Mouse (Mus musculus) midbrain, embryonic 10.5 days (tissue): ENCODE results near the gene Mycl. TPM values are rescaled to one million over a fixed set of nuclear protein-coding genes. Genes with fewer than 3 reads are reported as not detected.

Experiments used
- DNase-seq: peaks from one replicate; pipeline ENCODE4 v3.0.0-alpha.2; 2017; ENCODE audit warnings: low spot score
- H3K27ac ChIP-seq: fragments of 300-500 bp; sonication (generic); replicated peaks from 2 replicates; pipeline ENCODE4 v1.5.1; 2016; ENCODE audit warnings: mild to moderate bottlenecking
- H3K27me3 ChIP-seq: fragments of 300-500 bp; sonication (generic); 2 replicates; pipeline ENCODE4 v1.6.1; 2016; ENCODE audit warnings: low read depth, mild to moderate bottlenecking; ENCODE audit not compliant: poor library complexity, severe bottlenecking
- H3K36me3 ChIP-seq: fragments of 300-500 bp; sonication (generic); 2 replicates; pipeline ENCODE4 v1.6.1; 2016; ENCODE audit warnings: mild to moderate bottlenecking, moderate library complexity
- H3K4me1 ChIP-seq: fragments of 300-500 bp; sonication (generic); 2 replicates; pipeline ENCODE4 v1.6.1; 2016
- H3K4me3 ChIP-seq: fragments of 300-500 bp; sonication (generic); 2 replicates; pipeline ENCODE4 v1.5.1; 2016; ENCODE audit warnings: mild to moderate bottlenecking, moderate library complexity
- H3K9me3 ChIP-seq: fragments of 300-500 bp; sonication (generic); replicated peaks from 2 replicates; pipeline ENCODE4 v1.6.1; 2016; ENCODE audit warnings: mild to moderate bottlenecking
- WGBS: fragments of 180-500 bp; shearing (Covaris S2); methylation state at CpG from one replicate; pipeline ENCODE4 v1.1.7; 2016; 5-methylcytosine and 5-hydroxymethylcytosine counted together
- polyA plus RNA-seq: library from polyadenylated mRNA; unstranded; fragments of >200 nt; fragmentation: Nextera tagmentation; extraction: Ambion mirVana; gene quantifications from 2 replicates; pipeline ENCODE4 v1.2.1, GENCODE M21; 2016

Gene Mycl
- polyA plus RNA-seq, 1 experiment from 2014 or later = 82.4 TPM

DNA sequence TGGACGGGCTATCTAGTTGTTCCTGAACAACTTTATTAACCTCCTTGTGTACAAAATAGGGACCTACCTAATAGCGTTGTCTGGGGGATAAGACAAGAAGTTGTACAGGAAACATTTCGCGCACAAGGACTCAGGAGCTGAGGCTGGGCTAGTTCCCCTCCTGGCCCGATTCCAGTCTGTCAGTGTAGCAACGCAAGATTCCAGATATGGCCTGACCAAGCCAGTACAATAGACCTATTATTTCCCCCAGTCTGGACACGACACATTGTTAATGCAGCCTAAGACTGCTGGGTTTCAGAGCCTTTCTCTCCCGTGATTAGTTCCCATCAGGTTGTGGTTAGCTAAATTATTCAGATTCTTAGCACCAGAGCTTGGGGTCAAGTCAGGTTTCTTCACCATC, 32.7 kb upstream of the Mycl start:
- Histone ChIP-seq H3K4me1 (peaks cover 48% of the 10 kb centered on the region), H3K36me3 (peaks cover 14% of the 10 kb centered on the region), H3K27me3 (peaks cover 54% of the 10 kb centered on the region), H3K27ac (peak overlapping the region; percentile 94), H3K4me3 (no peak overlapping the region), H3K9me3 (no peaks in the 10 kb centered on the region)
- no peak for DNase-seq
- WGBS = 54% methylated on average over 8 of the region's 8 CpGs

DNA sequence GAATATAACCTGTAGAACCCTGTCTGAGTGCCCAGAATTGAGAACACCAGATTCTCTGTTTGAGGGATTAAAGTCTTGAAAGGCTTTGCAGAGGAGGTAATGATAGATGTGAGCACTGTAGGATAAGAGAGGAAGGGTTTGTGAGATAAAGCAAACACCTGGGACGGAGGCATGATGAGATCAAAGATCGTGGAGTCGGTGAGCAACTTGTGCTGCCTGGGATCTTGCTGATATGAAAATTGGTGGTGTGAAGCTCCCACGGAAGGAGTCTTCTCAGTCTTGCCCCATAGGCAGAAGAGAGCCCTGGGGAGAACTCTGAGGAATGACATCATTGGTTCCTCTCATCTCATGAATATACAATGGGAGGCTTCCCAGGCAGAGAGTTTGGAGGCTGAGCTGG, 27.3 kb upstream of the Mycl start:
- H3K36me3 ChIP-seq = no peaks in the 10 kb centered on the region
- no peak overlapping the region for H3K4me3 ChIP-seq
- no peak overlapping the region for H3K27ac ChIP-seq
- no peaks in the 10 kb centered on the region for H3K9me3 ChIP-seq
- H3K4me1 ChIP-seq = peaks cover 2% of the 10 kb centered on the region
- DNase-seq = no peak
- WGBS = 88% methylated on average over 4 of the region's 4 CpGs
- H3K27me3 ChIP-seq = peaks cover 10% of the 10 kb centered on the region; the same call in 1 of the 2 replicates

- DNase-seq = no peak
- Histone ChIP-seq H3K27ac (no peak overlapping the region), H3K4me3 (no peak overlapping the region), H3K27me3 (no peaks in the 10 kb centered on the region), H3K36me3 (no peaks in the 10 kb centered on the region), H3K9me3 (no peaks in the 10 kb centered on the region), H3K4me1 (no peaks in the 10 kb centered on the region)
- WGBS = 92% methylated on average over 4 of the region's 4 CpGs
Measured at GRCm38 (mm10) chr4:122971191-122971590, 24.3 kb upstream of the Mycl start.

- DNase-seq = no peak
- H3K36me3 ChIP-seq = no peaks in the 10 kb centered on the region
- H3K27ac ChIP-seq = no peak overlapping the region
- H3K4me3 ChIP-seq = no peak overlapping the region
- no peaks in the 10 kb centered on the region for H3K27me3 ChIP-seq
- no peaks in the 10 kb centered on the region for H3K4me1 ChIP-seq
- 88% methylated on average over 4 of the region's 4 CpGs for WGBS
- H3K9me3 ChIP-seq = no peaks in the 10 kb centered on the region
Measured at GRCm38 (mm10) chr4:122971646-122972045, 23.8 kb upstream of the Mycl start.

- Histone ChIP-seq H3K27ac (no peak overlapping the region), H3K36me3 (no peaks in the 10 kb centered on the region), H3K9me3 (no peaks in the 10 kb centered on the region), H3K27me3 (no peaks in the 10 kb centered on the region), H3K4me3 (no peak overlapping the region), H3K4me1 (no peaks in the 10 kb centered on the region)
- WGBS = 72% methylated on average over 8 of the region's 8 CpGs
- DNase-seq = no peak
Measured at GRCm38 (mm10) chr4:122972056-122972455, 23.4 kb upstream of the Mycl start.

- WGBS = 88% methylated on average over 5 of the region's 5 CpGs
- Histone ChIP-seq H3K27ac (no peak overlapping the region), H3K9me3 (no peaks in the 10 kb centered on the region), H3K4me3 (no peak overlapping the region), H3K4me1 (no peaks in the 10 kb centered on the region), H3K36me3 (no peaks in the 10 kb centered on the region), H3K27me3 (no peaks in the 10 kb centered on the region)
- DNase-seq = no peak
Measured at GRCm38 (mm10) chr4:122974976-122975520, 20.4 kb upstream of the Mycl start.

DNA sequence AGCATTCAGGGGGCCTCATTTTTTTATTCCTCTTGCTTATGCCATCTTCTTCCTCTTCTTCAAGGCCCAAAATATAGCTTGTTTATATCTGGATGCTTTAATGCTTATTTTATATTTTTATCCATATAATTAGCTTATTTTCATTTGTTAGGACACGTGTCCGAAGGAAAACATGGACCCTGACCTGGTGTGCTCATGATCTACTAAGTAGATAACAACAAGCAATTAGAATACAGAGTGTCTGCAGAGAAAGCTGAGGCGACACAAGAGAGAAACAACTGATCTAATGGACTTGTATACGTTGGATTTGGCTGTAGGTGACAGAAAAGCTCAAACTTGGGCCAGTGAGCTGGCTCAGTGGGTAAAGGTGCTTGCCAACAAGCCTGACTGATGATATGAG, 18.6 kb upstream of the Mycl start:
- H3K9me3 ChIP-seq = no peaks in the 10 kb centered on the region
- DNase-seq = no peak
- no peaks in the 10 kb centered on the region for H3K36me3 ChIP-seq
- peaks cover 4% of the 10 kb centered on the region; the same call in 1 of the 2 replicates for H3K4me1 ChIP-seq
- no peak overlapping the region for H3K4me3 ChIP-seq
- WGBS = 78% methylated on average over 4 of the region's 4 CpGs
- peaks cover 8% of the 10 kb centered on the region for H3K27me3 ChIP-seq
- H3K27ac ChIP-seq = no peak overlapping the region

DNA sequence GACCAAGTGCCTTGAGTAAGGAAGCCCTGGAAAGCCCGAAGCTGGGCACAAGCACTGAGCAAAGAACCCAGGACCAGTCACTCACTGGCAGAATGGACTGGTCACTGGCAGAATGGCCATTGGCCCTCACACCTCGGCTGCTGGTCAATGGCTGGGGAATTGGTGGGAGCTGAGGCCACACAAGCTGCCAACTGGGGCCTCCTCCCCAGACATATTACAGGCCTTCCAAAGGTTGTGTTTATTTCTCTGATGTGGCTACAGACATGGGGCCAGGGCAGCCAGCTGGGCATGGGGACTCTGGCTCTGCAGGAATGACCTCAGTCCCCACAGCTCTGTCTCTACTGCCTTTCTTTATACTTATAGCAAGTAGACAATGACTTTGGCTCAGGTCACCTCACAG, 16.6 kb upstream of the Mycl start:
- H3K36me3 ChIP-seq = no peaks in the 10 kb centered on the region
- peaks cover 17% of the 10 kb centered on the region for H3K4me1 ChIP-seq
- no peak for DNase-seq
- H3K4me3 ChIP-seq = no peak overlapping the region
- no peaks in the 10 kb centered on the region for H3K9me3 ChIP-seq
- H3K27ac ChIP-seq = no peak overlapping the region
- peaks cover 28% of the 10 kb centered on the region for H3K27me3 ChIP-seq
- 81% methylated on average over 2 of the region's 2 CpGs for WGBS

DNA sequence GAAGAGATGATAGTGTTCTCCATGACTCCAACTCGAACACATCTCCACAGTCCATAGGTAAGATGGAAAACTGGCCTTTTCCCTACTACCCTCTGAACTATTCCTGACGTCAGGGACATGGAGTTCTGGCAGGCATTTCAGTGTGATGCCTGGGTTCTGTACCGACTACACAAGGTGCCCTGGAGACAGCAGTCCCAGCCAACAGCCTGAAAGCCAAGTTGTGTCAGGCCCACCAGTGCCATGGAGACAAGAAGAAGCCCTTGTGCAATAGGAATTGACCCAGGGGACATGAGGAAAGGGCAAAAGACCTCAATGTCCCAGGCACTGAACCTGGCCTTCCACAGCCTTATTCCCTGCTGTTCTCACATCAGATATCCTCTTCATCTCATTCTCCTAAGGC, 15.6 kb upstream of the Mycl start:
- H3K4me3 ChIP-seq = no peak overlapping the region
- peaks cover 36% of the 10 kb centered on the region for H3K27me3 ChIP-seq
- H3K9me3 ChIP-seq = no peaks in the 10 kb centered on the region
- WGBS = 77% methylated on average over 3 of the region's 3 CpGs
- peaks cover 17% of the 10 kb centered on the region for H3K4me1 ChIP-seq
- no peaks in the 10 kb centered on the region for H3K36me3 ChIP-seq
- no peak for DNase-seq
- no peak overlapping the region for H3K27ac ChIP-seq

GRCm38 (mm10) chr4:122980684-122981083, 14.8 kb upstream of the Mycl start:
- DNase-seq = no peak
- Histone ChIP-seq H3K36me3 (no peaks in the 10 kb centered on the region), H3K27me3 (peaks cover 36% of the 10 kb centered on the region), H3K27ac (no peak overlapping the region), H3K4me1 (peaks cover 17% of the 10 kb centered on the region), H3K4me3 (no peak overlapping the region), H3K9me3 (no peaks in the 10 kb centered on the region)
- 82% methylated on average over 2 of the region's 2 CpGs for WGBS

- peaks cover 36% of the 10 kb centered on the region for H3K27me3 ChIP-seq
- H3K27ac ChIP-seq = no peak overlapping the region
- H3K4me1 ChIP-seq = peaks cover 17% of the 10 kb centered on the region
- H3K36me3 ChIP-seq = no peaks in the 10 kb centered on the region
- no peaks in the 10 kb centered on the region for H3K9me3 ChIP-seq
- DNase-seq = no peak
- no peak overlapping the region for H3K4me3 ChIP-seq
- 89% methylated on average over 7 of the region's 7 CpGs for WGBS
Measured at GRCm38 (mm10) chr4:122981238-122981637, 14.2 kb upstream of the Mycl start.

GRCm38 (mm10) chr4:122981930-122982329, 13.5 kb upstream of the Mycl start:
- WGBS = 52% methylated on average over 3 of the region's 3 CpGs
- H3K27me3 ChIP-seq = peaks cover 36% of the 10 kb centered on the region
- no peaks in the 10 kb centered on the region for H3K9me3 ChIP-seq
- no peak for DNase-seq
- no peak overlapping the region for H3K4me3 ChIP-seq
- no peak overlapping the region for H3K27ac ChIP-seq
- peaks cover 17% of the 10 kb centered on the region for H3K4me1 ChIP-seq
- no peaks in the 10 kb centered on the region for H3K36me3 ChIP-seq

DNA sequence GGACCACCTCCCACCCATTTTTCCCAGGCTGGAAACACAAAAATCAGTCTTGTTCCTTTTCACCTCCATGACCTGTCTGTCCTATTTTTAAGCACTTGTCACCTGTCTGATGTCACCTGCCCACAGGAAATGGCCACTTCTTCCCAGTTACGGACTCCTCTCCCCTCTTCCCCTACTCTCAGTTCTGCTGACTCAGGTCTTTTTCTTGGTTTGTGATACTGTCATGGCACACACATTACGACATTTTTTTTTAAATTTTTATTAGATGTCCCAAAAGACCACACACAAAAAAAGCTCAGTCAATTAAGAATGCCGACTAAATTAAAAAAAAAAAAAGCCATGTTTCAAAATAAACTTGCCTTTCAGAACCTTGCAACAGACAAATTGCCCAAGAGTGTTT, 12.9 kb upstream of the Mycl start:
- no peak for DNase-seq
- no peak overlapping the region for H3K4me3 ChIP-seq
- H3K4me1 ChIP-seq = peaks cover 17% of the 10 kb centered on the region
- 84% methylated on average over 3 of the region's 3 CpGs for WGBS
- no peaks in the 10 kb centered on the region for H3K9me3 ChIP-seq
- H3K27ac ChIP-seq = no peak overlapping the region
- H3K36me3 ChIP-seq = no peaks in the 10 kb centered on the region
- H3K27me3 ChIP-seq = peaks cover 36% of the 10 kb centered on the region
